Mouse (Mus musculus): ENCODE data around the gene Mid1. TPM values are rescaled to one million over a fixed set of nuclear protein-coding genes. Genes with fewer than 3 reads are reported as not detected.

Gene Mid1
- polyA plus RNA-seq, 1 experiment from 2014 or later, result 11.2 TPM

- 73% methylated on average over 10 of the region's 10 CpGs for WGBS
- no peak for ATAC-seq (ENCODE audit: insufficient number of reproducible peaks, insufficient read depth, low FRiP score, low TSS enrichment)
- Histone ChIP-seq H3K27ac (no peak overlapping the region), H3K9me3 (no peaks in the 10 kb centered on the region), H3K4me2 (replicated peaks) (no peak overlapping the region), H3K36me3 (no peaks in the 10 kb centered on the region), H3K9ac (no peak overlapping the region), H3K4me1 (peaks cover 2% of the 10 kb centered on the region; the same call in 1 of the 2 replicates), H3K4me3 (no peak overlapping the region), H3K27me3 (peaks cover 9% of the 10 kb centered on the region)
Observed at GRCm38 (mm10) chrX:169826947-169827346, 141.9 kb downstream of the Mid1 start.

DNA sequence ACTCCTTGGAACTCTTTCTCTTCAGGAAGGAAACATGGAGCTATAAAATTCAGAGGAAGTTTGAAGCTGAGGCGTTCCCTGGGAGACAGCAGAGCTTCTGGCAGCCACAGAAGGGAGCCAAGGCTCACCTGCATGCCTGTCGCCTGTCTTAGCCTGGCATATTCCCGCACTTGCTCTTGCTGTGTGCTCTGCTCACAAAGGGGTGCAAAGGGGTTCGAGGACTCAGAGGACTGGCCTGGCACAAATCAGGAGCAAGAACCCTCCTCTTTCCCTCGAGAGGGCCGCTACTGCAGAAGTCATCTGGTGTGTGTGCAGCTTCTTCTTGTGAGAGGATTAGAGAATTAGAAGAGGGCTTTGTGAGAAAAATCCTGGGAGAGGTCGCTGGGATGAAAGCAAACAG, 142.7 kb downstream of the Mid1 start:
- Histone ChIP-seq H3K27ac (no peak overlapping the region), H3K4me3 (no peak overlapping the region)
- ATAC-seq (ENCODE audit: insufficient number of reproducible peaks, insufficient read depth, low FRiP score, low TSS enrichment), result no peak

GRCm38 (mm10) chrX:169828136-169828535, 143.1 kb downstream of the Mid1 start:
- Histone ChIP-seq H3K4me2 (replicated peaks) (no peak overlapping the region), H3K4me1 (peaks cover 2% of the 10 kb centered on the region; the same call in 1 of the 2 replicates), H3K36me3 (no peaks in the 10 kb centered on the region), H3K27me3 (peaks cover 9% of the 10 kb centered on the region), H3K9ac (no peak overlapping the region), H3K4me3 (no peak overlapping the region), H3K9me3 (no peaks in the 10 kb centered on the region), H3K27ac (no peak overlapping the region)
- ATAC-seq (ENCODE audit: insufficient number of reproducible peaks, insufficient read depth, low FRiP score, low TSS enrichment), result no peak
- WGBS, result 42% methylated on average over 5 of the region's 5 CpGs

More for the DNA sequence above, 142.7 kb downstream of the Mid1 start:
- Histone ChIP-seq H3K27me3 (peaks cover 9% of the 10 kb centered on the region), H3K4me1 (peaks cover 2% of the 10 kb centered on the region; the same call in 1 of the 2 replicates), H3K4me2 (replicated peaks) (no peak overlapping the region), H3K9me3 (no peaks in the 10 kb centered on the region), H3K9ac (no peak overlapping the region), H3K36me3 (no peaks in the 10 kb centered on the region)
- 29% methylated on average over 7 of the region's 7 CpGs for WGBS

- Histone ChIP-seq H3K4me1 (peaks cover 2% of the 10 kb centered on the region; the same call in 1 of the 2 replicates), H3K36me3 (no peaks in the 10 kb centered on the region), H3K9me3 (no peaks in the 10 kb centered on the region), H3K27ac (no peak overlapping the region), H3K4me3 (no peak overlapping the region), H3K9ac (no peak overlapping the region), H3K27me3 (peaks cover 9% of the 10 kb centered on the region), H3K4me2 (replicated peaks) (no peak overlapping the region)
- WGBS, result 27% methylated on average over 4 of the region's 4 CpGs
- no peak for ATAC-seq (ENCODE audit: insufficient number of reproducible peaks, insufficient read depth, low FRiP score, low TSS enrichment)
Observed at GRCm38 (mm10) chrX:169830052-169830451, 145.1 kb downstream of the Mid1 start.

- ATAC-seq (ENCODE audit: insufficient number of reproducible peaks, insufficient read depth, low FRiP score, low TSS enrichment), result no peak
- no peaks in the 10 kb centered on the region for H3K27me3 ChIP-seq
- 50% methylated on average over 5 of the region's 5 CpGs for WGBS
- no peak overlapping the region for H3K4me3 ChIP-seq
- no peak overlapping the region for H3K9ac ChIP-seq
- H3K36me3 ChIP-seq, result no peaks in the 10 kb centered on the region
- H3K4me1 ChIP-seq, result no peaks in the 10 kb centered on the region
- H3K27ac ChIP-seq, result no peak overlapping the region
- H3K4me2 ChIP-seq (replicated peaks), result no peak overlapping the region
- H3K9me3 ChIP-seq, result no peaks in the 10 kb centered on the region
Observed at GRCm38 (mm10) chrX:169837947-169838649, 153.1 kb downstream of the Mid1 start.

- Histone ChIP-seq H3K27me3 (no peaks in the 10 kb centered on the region), H3K9me3 (no peaks in the 10 kb centered on the region), H3K27ac (no peak overlapping the region), H3K4me3 (no peak overlapping the region), H3K36me3 (no peaks in the 10 kb centered on the region), H3K4me1 (no peaks in the 10 kb centered on the region), H3K4me2 (replicated peaks) (no peak overlapping the region), H3K9ac (no peak overlapping the region)
- WGBS, result 93% methylated on average over 2 of the region's 2 CpGs
- ATAC-seq (ENCODE audit: insufficient number of reproducible peaks, insufficient read depth, low FRiP score, low TSS enrichment), result no peak
Observed at GRCm38 (mm10) chrX:169838650-169838971, 153.6 kb downstream of the Mid1 start.

- Histone ChIP-seq H3K4me3 (no peak overlapping the region), H3K27ac (no peak overlapping the region), H3K27me3 (0 out of 2 replicates have a peak, but pooled peaks cover 8% of the 10 kb centered on the region), H3K4me1 (no peaks in the 10 kb centered on the region), H3K9me3 (no peaks in the 10 kb centered on the region), H3K36me3 (no peaks in the 10 kb centered on the region), H3K9ac (no peak overlapping the region), H3K4me2 (replicated peaks) (no peak overlapping the region)
- WGBS, result 61% methylated on average over 1 of the region's 1 CpGs
- no peak for ATAC-seq (ENCODE audit: insufficient number of reproducible peaks, insufficient read depth, low FRiP score, low TSS enrichment)
Observed at GRCm38 (mm10) chrX:169843267-169843666, 158.3 kb downstream of the Mid1 start.

DNA sequence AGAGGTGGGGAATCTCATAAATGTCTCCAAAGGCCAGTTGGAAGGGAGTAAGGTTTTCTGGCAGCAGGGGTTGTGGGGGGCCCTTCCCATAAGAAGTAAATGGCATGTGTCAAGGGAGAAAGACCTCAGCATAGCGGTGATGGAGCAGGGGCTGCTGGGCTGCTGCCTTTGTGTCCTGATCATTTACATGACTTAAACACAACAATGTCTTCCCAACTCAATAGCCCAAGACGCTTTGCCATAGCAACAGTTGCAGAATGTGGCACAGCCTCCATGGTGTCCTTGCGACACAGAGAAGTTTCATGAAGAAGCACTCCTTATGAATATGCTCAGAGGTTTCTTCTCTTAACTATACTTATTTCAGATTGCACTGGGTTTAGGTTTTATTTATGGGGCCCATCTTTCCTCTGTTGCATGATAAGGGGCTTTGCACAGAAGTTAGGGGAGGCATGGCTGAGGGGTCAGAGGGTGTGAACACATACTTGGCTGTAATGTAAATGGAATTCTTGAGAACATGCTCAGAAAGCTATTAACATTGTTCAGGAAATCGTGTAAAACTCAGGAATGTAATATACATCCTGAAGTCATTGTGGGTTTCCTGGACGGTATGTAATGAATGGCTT, 159.3 kb downstream of the Mid1 start:
- no peak for ATAC-seq (ENCODE audit: insufficient number of reproducible peaks, insufficient read depth, low FRiP score, low TSS enrichment)
- Histone ChIP-seq H3K9ac (no peak overlapping the region), H3K27ac (no peak overlapping the region), H3K27me3 (0 out of 2 replicates have a peak, but pooled peaks cover 8% of the 10 kb centered on the region), H3K4me1 (no peaks in the 10 kb centered on the region), H3K9me3 (no peaks in the 10 kb centered on the region), H3K4me3 (no peak overlapping the region), H3K36me3 (no peaks in the 10 kb centered on the region), H3K4me2 (replicated peaks) (no peak overlapping the region)
- 41% methylated on average over 5 of the region's 5 CpGs for WGBS

DNA sequence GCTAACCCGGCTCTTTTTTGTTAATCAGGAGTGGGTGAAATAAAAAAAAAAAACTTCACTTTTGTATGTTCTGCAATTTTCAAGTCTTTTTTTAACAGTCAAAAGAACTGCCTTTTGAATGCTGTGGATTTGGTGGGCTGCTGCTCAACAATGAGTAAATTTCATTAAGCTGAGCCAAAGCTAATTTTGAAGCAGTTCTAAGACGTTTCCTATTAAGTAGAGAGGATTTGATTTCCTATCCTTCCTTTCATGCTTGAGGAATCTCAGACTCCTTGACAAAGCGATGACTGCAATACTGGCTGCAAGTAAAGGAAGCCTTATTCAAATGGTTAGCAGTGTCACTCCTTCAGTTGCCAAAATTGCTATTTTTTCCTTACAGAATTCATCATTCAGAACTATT, 161.2 kb downstream of the Mid1 start:
- Histone ChIP-seq H3K9me3 (no peaks in the 10 kb centered on the region), H3K27ac (no peak overlapping the region), H3K27me3 (0 out of 2 replicates have a peak, but pooled peaks cover 8% of the 10 kb centered on the region), H3K4me2 (replicated peaks) (no peak overlapping the region), H3K36me3 (no peaks in the 10 kb centered on the region), H3K9ac (no peak overlapping the region), H3K4me3 (no peak overlapping the region), H3K4me1 (no peaks in the 10 kb centered on the region)
- 51% methylated on average over 3 of the region's 3 CpGs for WGBS
- ATAC-seq (ENCODE audit: insufficient number of reproducible peaks, insufficient read depth, low FRiP score, low TSS enrichment), result no peak

DNA sequence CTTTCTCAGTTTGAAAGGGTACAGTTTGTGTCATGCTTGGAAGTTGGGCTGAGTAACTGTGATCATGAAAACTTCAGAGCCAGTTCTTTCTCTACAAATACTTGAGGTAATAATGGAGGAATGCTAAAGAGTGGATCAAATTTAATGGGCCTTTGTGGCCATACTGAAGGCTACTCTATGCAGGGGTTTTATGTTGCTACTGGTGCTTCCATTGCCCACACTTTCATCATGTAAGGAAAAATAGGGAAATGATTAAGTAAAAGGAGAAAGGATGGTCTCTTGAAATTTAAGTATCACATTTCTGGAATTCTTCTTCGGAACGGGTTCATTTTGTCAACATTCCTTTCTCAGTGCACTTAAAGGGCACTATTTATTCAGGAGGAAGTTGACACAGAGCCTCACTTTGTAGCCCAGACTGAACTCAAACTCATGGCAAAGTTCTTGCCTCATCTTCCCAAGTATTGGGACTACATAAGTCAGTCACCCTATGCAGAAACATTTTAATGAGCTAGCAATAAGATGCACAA, 176.3 kb downstream of the Mid1 start:
- H3K36me3 ChIP-seq, result no peaks in the 10 kb centered on the region
- H3K27ac ChIP-seq, result no peak overlapping the region
- 18% methylated on average over 2 of the region's 2 CpGs for WGBS
- H3K4me1 ChIP-seq, result no peaks in the 10 kb centered on the region
- no peak overlapping the region for H3K4me3 ChIP-seq
- H3K9me3 ChIP-seq, result no peaks in the 10 kb centered on the region
- ATAC-seq (ENCODE audit: insufficient number of reproducible peaks, insufficient read depth, low FRiP score, low TSS enrichment), result no peak
- peaks cover 6% of the 10 kb centered on the region; the same call in 1 of the 2 replicates for H3K27me3 ChIP-seq
- H3K4me2 ChIP-seq (replicated peaks), result no peak overlapping the region
- H3K9ac ChIP-seq, result no peak overlapping the region

DNA sequence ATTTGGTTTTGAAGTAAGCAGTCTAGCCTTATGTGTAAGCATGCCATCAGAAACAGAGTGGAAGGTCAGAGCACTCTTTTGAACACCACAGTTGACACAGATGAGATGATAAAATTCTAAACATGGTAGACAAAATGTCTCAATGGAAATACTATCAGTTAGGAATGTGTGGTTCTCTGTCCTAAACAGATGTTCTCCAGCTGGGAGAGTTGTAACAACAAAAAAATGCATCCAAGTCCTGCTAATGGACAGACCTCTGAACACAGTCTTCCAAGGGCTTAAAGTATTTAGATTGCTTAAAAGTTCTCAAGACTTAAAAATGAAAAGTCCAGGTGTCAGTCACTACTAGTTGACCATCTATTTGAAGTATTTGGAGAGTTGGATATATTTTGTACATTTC, 177.4 kb downstream of the Mid1 start:
- no peak for ATAC-seq (ENCODE audit: insufficient number of reproducible peaks, insufficient read depth, low FRiP score, low TSS enrichment)
- Histone ChIP-seq H3K36me3 (no peaks in the 10 kb centered on the region), H3K4me2 (replicated peaks) (no peak overlapping the region), H3K4me3 (no peak overlapping the region), H3K9me3 (no peaks in the 10 kb centered on the region), H3K9ac (no peak overlapping the region), H3K4me1 (no peaks in the 10 kb centered on the region), H3K27ac (no peak overlapping the region), H3K27me3 (peaks cover 6% of the 10 kb centered on the region; the same call in 1 of the 2 replicates)

DNA sequence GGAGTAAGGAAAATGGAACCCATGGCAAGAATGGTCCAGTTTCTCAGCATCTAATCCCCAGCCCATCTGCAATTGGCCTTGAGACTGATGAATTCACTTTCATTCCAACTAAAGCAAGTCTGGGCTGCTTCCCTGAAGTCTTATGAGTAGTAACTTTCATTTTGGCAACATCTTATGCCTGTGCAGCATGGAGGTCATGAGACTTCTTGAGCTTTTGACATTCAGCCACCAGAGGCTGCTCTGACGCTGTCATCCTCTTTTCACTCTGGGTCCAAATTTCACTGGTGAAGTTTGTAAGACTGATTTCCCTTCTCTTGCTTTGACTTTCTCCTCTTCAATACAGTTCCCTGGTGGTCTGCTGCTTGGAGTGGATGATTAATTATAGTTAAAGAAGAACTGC, 177.8 kb downstream of the Mid1 start:
- Histone ChIP-seq H3K4me3 (no peak overlapping the region), H3K9ac (no peak overlapping the region), H3K27me3 (peaks cover 6% of the 10 kb centered on the region; the same call in 1 of the 2 replicates), H3K36me3 (no peaks in the 10 kb centered on the region), H3K4me1 (no peaks in the 10 kb centered on the region), H3K4me2 (replicated peaks) (no peak overlapping the region), H3K27ac (no peak overlapping the region), H3K9me3 (no peaks in the 10 kb centered on the region)
- no peak for ATAC-seq (ENCODE audit: insufficient number of reproducible peaks, insufficient read depth, low FRiP score, low TSS enrichment)
- whole genome bisulfite sequencing, result 41% methylated on average over 1 of the region's 1 CpGs
